Mouse (Mus musculus): ENCODE results near the gene Grm4. TPM values are rescaled to one million over a fixed set of nuclear protein-coding genes. Genes with fewer than 3 reads are reported as not detected.

Grm4 gene
- polyA plus RNA-seq, 1 experiment from 2014 or later, result 0.08 TPM

- no peak overlapping the region for H3K4me3 ChIP-seq
- no peaks in the 10 kb centered on the region for H3K9me3 ChIP-seq
- WGBS, result 53% methylated on average over 9 of the region's 9 CpGs
- H3K9ac ChIP-seq, result no peak overlapping the region
- H3K36me3 ChIP-seq, result no peaks in the 10 kb centered on the region
- H3K27me3 ChIP-seq (replicated peaks), result peaks cover 100% of the 10 kb centered on the region
- H3K27ac ChIP-seq (replicated peaks), result no peak overlapping the region
- H3K4me1 ChIP-seq, result peaks cover 23% of the 10 kb centered on the region
- no peak overlapping the region for H3K4me2 ChIP-seq
- no peak for ATAC-seq (ENCODE audit: extremely low read depth, insufficient number of reproducible peaks, low FRiP score, low TSS enrichment)
Measured at GRCm38 (mm10) chr17:27510258-27511124, 10.7 kb downstream of the Grm4 start.

GRCm38 (mm10) chr17:27509056-27509455, 12.1 kb downstream of the Grm4 start:
- no peak for ATAC-seq (ENCODE audit: extremely low read depth, insufficient number of reproducible peaks, low FRiP score, low TSS enrichment)
- Histone ChIP-seq H3K27ac (replicated peaks) (no peak overlapping the region), H3K9me3 (no peaks in the 10 kb centered on the region), H3K36me3 (no peaks in the 10 kb centered on the region), H3K4me3 (no peak overlapping the region), H3K4me2 (no peak overlapping the region), H3K4me1 (peaks cover 27% of the 10 kb centered on the region), H3K27me3 (replicated peaks) (peaks cover 100% of the 10 kb centered on the region), H3K9ac (no peak overlapping the region)
- 59% methylated on average over 5 of the region's 5 CpGs for WGBS

DNA sequence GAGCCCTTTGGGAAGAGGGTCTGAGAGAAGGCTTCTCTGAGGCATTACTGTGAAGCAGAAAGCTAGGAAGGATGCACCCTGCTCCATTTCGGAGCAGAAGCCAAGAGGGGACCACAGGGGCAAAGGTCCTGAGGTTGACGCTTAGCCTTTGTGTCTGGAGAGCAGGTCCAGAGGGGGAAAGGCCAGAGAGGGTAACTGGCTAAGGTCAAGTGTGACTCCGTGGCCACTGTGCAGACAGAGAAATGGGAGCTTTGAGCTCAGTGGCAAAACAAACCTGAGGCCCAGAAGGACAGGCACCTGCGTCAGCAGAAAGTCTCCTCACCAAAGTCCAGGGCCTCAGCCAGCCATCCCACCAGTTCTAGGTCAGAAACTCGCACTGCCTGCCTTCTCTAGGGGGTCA, 12.7 kb downstream of the Grm4 start:
- Histone ChIP-seq H3K27me3 (replicated peaks) (peaks cover 100% of the 10 kb centered on the region), H3K9ac (no peak overlapping the region), H3K9me3 (no peaks in the 10 kb centered on the region), H3K4me1 (peaks cover 22% of the 10 kb centered on the region), H3K4me2 (no peak overlapping the region), H3K36me3 (no peaks in the 10 kb centered on the region), H3K27ac (replicated peaks) (no peak overlapping the region), H3K4me3 (no peak overlapping the region)
- 63% methylated on average over 5 of the region's 5 CpGs for WGBS
- no peak for ATAC-seq (ENCODE audit: extremely low read depth, insufficient number of reproducible peaks, low FRiP score, low TSS enrichment)

GRCm38 (mm10) chr17:27508002-27508401, 13.2 kb downstream of the Grm4 start:
- H3K9me3 ChIP-seq, result no peaks in the 10 kb centered on the region
- no peak overlapping the region for H3K9ac ChIP-seq
- peaks cover 100% of the 10 kb centered on the region for H3K27me3 ChIP-seq (replicated peaks)
- no peak overlapping the region for H3K4me2 ChIP-seq
- WGBS, result 63% methylated on average over 12 of the region's 12 CpGs
- H3K36me3 ChIP-seq, result no peaks in the 10 kb centered on the region
- peaks cover 18% of the 10 kb centered on the region for H3K4me1 ChIP-seq
- no peak overlapping the region for H3K4me3 ChIP-seq
- no peak for ATAC-seq (ENCODE audit: extremely low read depth, insufficient number of reproducible peaks, low FRiP score, low TSS enrichment)
- no peak overlapping the region for H3K27ac ChIP-seq (replicated peaks)

DNA sequence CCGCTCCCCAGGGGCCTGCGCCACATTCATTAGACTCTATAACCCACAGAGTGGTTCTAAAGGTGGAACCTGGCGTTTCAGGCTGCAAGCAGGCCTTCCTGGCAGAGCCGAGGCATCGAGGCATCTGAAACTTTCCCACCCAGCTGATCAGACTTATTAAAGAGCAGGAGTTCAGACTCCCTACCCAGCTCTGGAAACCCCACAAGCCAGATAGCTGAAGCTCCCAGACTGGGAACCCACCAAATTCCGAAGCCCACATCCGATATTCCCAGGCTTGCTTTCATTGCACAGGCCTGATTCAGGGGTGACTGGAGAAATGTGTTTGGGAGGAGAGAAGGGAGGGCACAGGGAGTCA, 13.6 kb downstream of the Grm4 start:
- no peak overlapping the region for H3K9ac ChIP-seq
- 78% methylated on average over 7 of the region's 7 CpGs for WGBS
- no peaks in the 10 kb centered on the region for H3K36me3 ChIP-seq
- peaks cover 100% of the 10 kb centered on the region for H3K27me3 ChIP-seq (replicated peaks)
- H3K4me2 ChIP-seq, result no peak overlapping the region
- no peak overlapping the region for H3K27ac ChIP-seq (replicated peaks)
- no peaks in the 10 kb centered on the region for H3K9me3 ChIP-seq
- H3K4me1 ChIP-seq, result peaks cover 15% of the 10 kb centered on the region
- H3K4me3 ChIP-seq, result no peak overlapping the region
- no peak for ATAC-seq (ENCODE audit: extremely low read depth, insufficient number of reproducible peaks, low FRiP score, low TSS enrichment)

- Histone ChIP-seq H3K4me2 (no peak overlapping the region), H3K36me3 (no peaks in the 10 kb centered on the region), H3K4me1 (peaks cover 10% of the 10 kb centered on the region), H3K9me3 (no peaks in the 10 kb centered on the region), H3K27ac (replicated peaks) (no peak overlapping the region), H3K4me3 (no peak overlapping the region), H3K27me3 (replicated peaks) (peaks cover 100% of the 10 kb centered on the region), H3K9ac (no peak overlapping the region)
- WGBS, result 74% methylated on average over 7 of the region's 7 CpGs
- no peak for ATAC-seq (ENCODE audit: extremely low read depth, insufficient number of reproducible peaks, low FRiP score, low TSS enrichment)
Measured at GRCm38 (mm10) chr17:27506871-27507590, 14.2 kb downstream of the Grm4 start.

GRCm38 (mm10) chr17:27506362-27506761, 14.8 kb downstream of the Grm4 start:
- Histone ChIP-seq H3K4me2 (no peak overlapping the region), H3K4me1 (peaks cover 6% of the 10 kb centered on the region; the same call in 1 of the 2 replicates), H3K27ac (replicated peaks) (no peak overlapping the region), H3K9ac (no peak overlapping the region), H3K27me3 (replicated peaks) (peaks cover 100% of the 10 kb centered on the region), H3K9me3 (no peaks in the 10 kb centered on the region), H3K36me3 (no peaks in the 10 kb centered on the region), H3K4me3 (no peak overlapping the region)
- no peak for ATAC-seq (ENCODE audit: extremely low read depth, insufficient number of reproducible peaks, low FRiP score, low TSS enrichment)
- WGBS, result 39% methylated on average over 11 of the region's 11 CpGs

DNA sequence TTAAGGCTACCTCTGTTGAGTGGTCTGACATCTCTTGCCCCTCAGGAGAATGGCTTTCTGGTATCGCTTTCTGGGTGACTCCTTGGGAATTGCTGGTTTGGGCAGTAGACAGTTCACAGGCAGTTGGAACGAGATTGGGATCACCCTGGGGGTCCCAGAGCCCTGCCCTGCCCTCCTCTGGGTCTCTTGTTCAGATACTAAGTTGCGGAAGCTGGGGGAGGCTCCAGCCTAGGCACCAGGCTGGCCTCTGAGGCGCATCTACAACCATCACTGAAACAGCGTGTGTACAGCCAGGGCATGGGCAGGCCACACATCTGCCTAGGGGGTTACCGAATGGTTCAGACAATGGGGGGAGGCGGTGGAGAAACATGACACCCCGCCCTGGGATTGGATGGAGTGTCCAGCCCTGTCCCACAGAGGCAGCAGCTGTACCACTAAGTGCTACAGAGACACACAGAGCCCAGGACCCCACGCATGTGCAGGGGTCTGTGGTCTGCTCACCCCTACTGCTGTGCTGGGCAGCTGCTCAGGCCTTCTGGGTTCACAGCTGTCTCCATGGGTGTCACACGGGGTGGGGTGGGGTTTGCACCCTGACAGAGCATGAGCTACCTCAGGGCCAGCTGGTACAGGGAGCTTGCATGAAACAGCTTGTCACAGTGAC, 15.9 kb downstream of the Grm4 start:
- H3K4me3 ChIP-seq, result no peak overlapping the region
- H3K4me2 ChIP-seq, result no peak overlapping the region
- peaks cover 100% of the 10 kb centered on the region for H3K27me3 ChIP-seq (replicated peaks)
- WGBS, result 28% methylated on average over 10 of the region's 10 CpGs
- peak overlapping the region; percentile 9; the same call in 1 of the 2 replicates for H3K9ac ChIP-seq
- peak; percentile 11; the same call in 1 of the 2 replicates for ATAC-seq (ENCODE audit: extremely low read depth, insufficient number of reproducible peaks, low FRiP score, low TSS enrichment)
- H3K4me1 ChIP-seq, result peaks cover 6% of the 10 kb centered on the region; the same call in 1 of the 2 replicates
- H3K9me3 ChIP-seq, result no peaks in the 10 kb centered on the region
- no peak overlapping the region for H3K27ac ChIP-seq (replicated peaks)
- H3K36me3 ChIP-seq, result no peaks in the 10 kb centered on the region

DNA sequence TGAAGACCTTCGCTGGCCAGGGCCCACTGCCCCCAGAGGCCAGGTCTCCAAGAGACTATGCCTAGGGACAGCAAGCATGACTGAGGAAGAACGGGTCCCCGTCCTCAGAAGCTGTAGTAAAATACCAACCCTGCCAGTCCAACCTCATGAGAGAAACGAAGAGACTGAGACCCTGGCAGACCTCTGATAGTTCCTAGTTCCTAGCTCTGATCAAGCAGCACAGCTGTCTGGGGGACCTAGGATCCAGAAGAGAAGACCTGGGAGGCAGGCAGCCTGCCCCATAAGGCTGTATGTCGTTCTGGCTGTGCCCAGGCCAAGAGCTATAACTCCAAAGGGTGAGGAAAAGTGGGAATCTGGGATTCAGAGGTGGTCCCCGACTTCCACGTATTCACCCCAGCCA, 17.3 kb downstream of the Grm4 start:
- H3K9me3 ChIP-seq, result no peaks in the 10 kb centered on the region
- H3K4me1 ChIP-seq, result peaks cover 6% of the 10 kb centered on the region; the same call in 1 of the 2 replicates
- no peak overlapping the region for H3K27ac ChIP-seq (replicated peaks)
- H3K36me3 ChIP-seq, result no peaks in the 10 kb centered on the region
- no peak overlapping the region for H3K4me2 ChIP-seq
- 47% methylated on average over 7 of the region's 7 CpGs for WGBS
- no peak for ATAC-seq (ENCODE audit: extremely low read depth, insufficient number of reproducible peaks, low FRiP score, low TSS enrichment)
- H3K27me3 ChIP-seq (replicated peaks), result peaks cover 100% of the 10 kb centered on the region
- no peak overlapping the region for H3K4me3 ChIP-seq
- H3K9ac ChIP-seq, result no peak overlapping the region

DNA sequence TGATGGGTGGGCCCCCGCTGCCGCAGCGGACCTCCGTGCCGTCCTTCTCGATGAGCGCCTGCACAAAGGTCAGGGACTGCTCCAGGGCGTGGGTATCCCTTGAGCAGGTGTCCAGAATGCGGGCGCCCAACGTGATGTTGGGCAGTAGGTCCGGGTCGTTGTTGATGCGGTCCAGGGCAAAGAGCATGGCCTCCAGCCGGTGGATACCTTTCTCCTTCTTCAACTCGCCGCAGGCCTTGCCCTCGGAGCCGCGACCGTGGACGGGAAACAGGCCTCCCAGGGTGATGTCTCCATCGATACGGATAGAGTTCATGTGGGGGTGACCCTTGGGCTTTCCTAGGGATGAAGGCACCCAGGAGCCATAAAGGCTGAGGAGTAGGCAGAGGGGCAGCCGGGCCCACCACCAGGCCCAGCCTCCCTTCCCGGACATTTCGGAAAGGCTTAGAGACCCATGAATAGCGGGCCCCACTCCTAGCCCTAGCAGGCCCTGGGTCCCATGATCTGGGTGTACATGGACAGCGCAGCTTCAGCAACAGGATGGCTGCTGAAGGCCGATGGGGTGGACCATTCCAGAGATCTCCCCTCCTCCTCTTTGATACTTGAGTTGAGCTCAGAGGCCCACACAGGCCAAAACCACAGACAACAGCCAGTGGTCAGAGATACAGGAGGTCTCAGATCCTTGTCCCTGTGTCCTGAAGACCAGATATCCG, 18.3 kb downstream of the Grm4 start:
- WGBS, result 43% methylated on average over 31 of the region's 31 CpGs
- no peak for ATAC-seq (ENCODE audit: extremely low read depth, insufficient number of reproducible peaks, low FRiP score, low TSS enrichment)
- H3K36me3 ChIP-seq, result no peaks in the 10 kb centered on the region
- H3K27me3 ChIP-seq (replicated peaks), result peaks cover 95% of the 10 kb centered on the region
- no peak overlapping the region for H3K9ac ChIP-seq
- H3K27ac ChIP-seq (replicated peaks), result no peak overlapping the region
- H3K4me1 ChIP-seq, result peaks cover 6% of the 10 kb centered on the region; the same call in 1 of the 2 replicates
- H3K9me3 ChIP-seq, result no peaks in the 10 kb centered on the region
- H3K4me3 ChIP-seq, result no peak overlapping the region
- no peak overlapping the region for H3K4me2 ChIP-seq

DNA sequence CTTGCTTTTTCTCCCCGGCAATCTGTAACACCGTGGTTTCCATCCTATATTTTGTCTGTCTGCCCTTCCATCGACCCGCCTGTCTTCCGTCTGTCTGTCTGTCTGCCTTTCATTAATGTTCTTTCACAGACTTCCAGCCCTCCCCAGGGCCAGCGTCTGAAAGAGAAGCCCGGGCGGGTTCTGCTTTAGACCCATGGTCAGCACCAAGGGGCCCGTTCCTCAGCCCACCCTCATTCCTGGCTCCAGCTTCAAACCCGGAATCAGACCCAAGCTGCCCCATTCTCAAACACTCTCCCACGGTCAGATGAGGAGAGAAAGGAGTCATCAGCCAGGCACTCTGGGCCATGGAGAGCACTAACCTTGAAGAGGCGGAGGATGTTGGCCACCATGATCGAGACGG, 18.9 kb downstream of the Grm4 start:
- Histone ChIP-seq H3K4me3 (no peak overlapping the region), H3K4me2 (0 out of 2 replicates have a peak overlapping the region, but pooled peaks have one; percentile 42), H3K36me3 (no peaks in the 10 kb centered on the region), H3K4me1 (peaks cover 6% of the 10 kb centered on the region; the same call in 1 of the 2 replicates), H3K9me3 (no peaks in the 10 kb centered on the region), H3K27me3 (replicated peaks) (peaks cover 89% of the 10 kb centered on the region), H3K27ac (replicated peaks) (no peak overlapping the region), H3K9ac (peak overlapping the region; percentile 44; the same call in 1 of the 2 replicates)
- 18% methylated on average over 14 of the region's 14 CpGs for WGBS
- ATAC-seq (ENCODE audit: extremely low read depth, insufficient number of reproducible peaks, low FRiP score, low TSS enrichment), result no peak

All from heart, embryonic 13.5 days (tissue).